ENCODE assay signal across 10 mouse cellular contexts in genomic region chr7:6860689-6861088, GRCm38 (mm10).
DNase-seq lines count a peak whose midpoint lies in the region; ATAC-seq and TF ChIP-seq lines count a peak whose summit lies in the region.
"Had no signal": no experiment of that assay in that cellular context is flagged by ENCODE, and none has a peak within 500 bp of the region (broad histone marks: within the 10 kb centered on the region; RNA-seq: fewer than 3 reads in every experiment).

No protein-coding gene starts in this region.

- no peak overlapping the region for H3K27ac ChIP-seq in lung, embryonic 15.5 days
- no peak overlapping the region for H3K27ac ChIP-seq in forebrain, embryonic 10.5 days
- no peak overlapping the region for H3K27ac ChIP-seq in limb, embryonic 14.5 days (replicated peaks; ENCODE audit: low read depth, low read length)

- H3K4me2 ChIP-seq in lung, embryonic 15.5 days, result no peak overlapping the region; the same call in 1 of the 2 replicates
- no peak overlapping the region for H3K4me2 ChIP-seq in limb, embryonic 14.5 days (replicated peaks; ENCODE audit: low read depth, low read length, severe bottlenecking)
- H3K4me2 ChIP-seq: heart, embryonic 11.5 days had no signal

- WGBS in lung, embryonic 15.5 days, result 12% methylated on average over 6 of the region's 6 CpGs
- WGBS in lung, adult 2 months, result 20% methylated on average over 6 of the region's 6 CpGs
- WGBS in forebrain, embryonic 10.5 days, result 10% methylated on average over 6 of the region's 6 CpGs
- WGBS in limb, embryonic 14.5 days, result 8% methylated on average over 6 of the region's 6 CpGs

- TF ChIP-seq POLR2A in lung, adult 2 months (IDR thresholded peaks at IDR 0.05; ENCODE audit: borderline replicate concordance, extremely low read depth, low read depth, low read length), result no peak
- TF ChIP-seq POLR2A in limb, embryonic 14.5 days (IDR thresholded peaks at IDR 0.05; ENCODE audit: borderline replicate concordance, extremely low read depth, insufficient read depth, insufficient read length), result no peak

- H3K9me3 ChIP-seq in lung, embryonic 15.5 days, result no peaks in the 10 kb centered on the region
- H3K9me3 ChIP-seq in forebrain, embryonic 10.5 days, result no peaks in the 10 kb centered on the region
- no peaks in the 10 kb centered on the region for H3K9me3 ChIP-seq in limb, embryonic 14.5 days (ENCODE audit: control insufficient read depth, low read length)

- H3K4me3 ChIP-seq in lung, embryonic 15.5 days, result no peak overlapping the region
- H3K4me3 ChIP-seq in lung, adult 2 months (replicated peaks; ENCODE audit: extremely low read depth, low read depth, low read length), result no peak overlapping the region
- no peak overlapping the region for H3K4me3 ChIP-seq in forebrain, embryonic 10.5 days
- H3K4me3 ChIP-seq in limb, embryonic 14.5 days (replicated peaks; ENCODE audit: low read length), result no peak overlapping the region

- DNase-seq in lung, adult 2 months, result no peak
- peak; percentile 37 for DNase-seq in forebrain, embryonic 10.5 days (ENCODE audit: extremely low spot score, low spot score)
- DNase-seq in limb, embryonic 14.5 days (ENCODE audit: low spot score), result peak; percentile 37
- DNase-seq in retina, postnatal 1 day, result peak; percentile 33
- no peak for DNase-seq in left cerebral cortex, adult 11 months (ENCODE audit: low spot score)
- DNase-seq in gastrocnemius, postnatal 10 days, result no peak
- no peak for DNase-seq in ovary, postnatal 10 days (ENCODE audit: low spot score)
- DNase-seq: cerebellum, adult 18-20 months had no signal

- no peaks in the 10 kb centered on the region for H3K27me3 ChIP-seq in lung, embryonic 15.5 days
- no peaks in the 10 kb centered on the region for H3K27me3 ChIP-seq in forebrain, embryonic 10.5 days (ENCODE audit: poor library complexity, severe bottlenecking)
- no peaks in the 10 kb centered on the region for H3K27me3 ChIP-seq in limb, embryonic 14.5 days (ENCODE audit: control insufficient read depth, insufficient read depth, low read length)

- peak; percentile 53; the same call in 1 of the 2 replicates for ATAC-seq in lung, embryonic 15.5 days (ENCODE audit: borderline replicate concordance, extremely low read depth, low FRiP score, low TSS enrichment)
- ATAC-seq in limb, embryonic 14.5 days (ENCODE audit: low FRiP score, low read depth), result peak; percentile 71

- TF ChIP-seq CTCF in lung, adult 2 months (IDR thresholded peaks at IDR 0.05; ENCODE audit: insufficient read depth, low read length), result no peak

- no peaks in the 10 kb centered on the region for H3K36me3 ChIP-seq in lung, embryonic 15.5 days
- no peaks in the 10 kb centered on the region for H3K36me3 ChIP-seq in forebrain, embryonic 10.5 days (replicated peaks)
- no peaks in the 10 kb centered on the region for H3K36me3 ChIP-seq in limb, embryonic 14.5 days (ENCODE audit: control insufficient read depth, insufficient read depth, low read length)

- H3K9ac ChIP-seq in lung, embryonic 15.5 days, result no peak overlapping the region
- no peak overlapping the region for H3K9ac ChIP-seq in limb, embryonic 14.5 days (ENCODE audit: low read depth, low read length, severe bottlenecking)

- peaks cover 10% of the 10 kb centered on the region for H3K4me1 ChIP-seq in lung, embryonic 15.5 days
- H3K4me1 ChIP-seq in lung, adult 2 months (ENCODE audit: control insufficient read depth, insufficient read depth, low read length), result no peaks in the 10 kb centered on the region
- H3K4me1 ChIP-seq in forebrain, embryonic 10.5 days, result peaks cover 41% of the 10 kb centered on the region
- peaks cover 13% of the 10 kb centered on the region for H3K4me1 ChIP-seq in limb, embryonic 14.5 days (ENCODE audit: control insufficient read depth, insufficient read depth, low read length)

Comparison
In these comparisons a context has a peak if more than half of its experiments do, and no peak if none do; other contexts are left out.
1. DNase-seq: peak in forebrain, embryonic 10.5 days (single experiment), limb, embryonic 14.5 days (single experiment) and retina, postnatal 1 day (single experiment); none in lung, adult 2 months (single experiment), left cerebral cortex, adult 11 months (single experiment), gastrocnemius, postnatal 10 days (single experiment) and ovary, postnatal 10 days (single experiment).